Comparison of ENCODE assay signal across 29 mouse cellular contexts in genomic region chr2:167714298-167714697, GRCm38 (mm10). TPM values are rescaled to one million over a fixed set of nuclear protein-coding genes. Genes with fewer than 3 reads are reported as not detected.
A peak's percentile ranks its signal among the peaks of the same experiment; 100 is the strongest.
DNase-seq lines count a peak whose midpoint lies in the region; ATAC-seq and TF ChIP-seq lines count a peak whose summit lies in the region.
"Had no signal": no experiment of that assay in that cellular context is flagged by ENCODE, and none has a peak within 500 bp of the region (broad histone marks: within the 10 kb centered on the region; RNA-seq: fewer than 3 reads in every experiment).

No protein-coding gene starts in this region.

- peak; percentile 46 to 49 for DNase-seq in heart, adult 18-20 months
- DNase-seq in kidney, adult 2 months = peak; percentile 40
- no peak for DNase-seq in kidney, adult 8-10 months
- DNase-seq in lung, postnatal 36 days = peak; percentile 33
- no peak for DNase-seq in lung, adult 2 months
- DNase-seq in layer of hippocampus, adult 9-10 months (ENCODE audit: low spot score) = no peak
- DNase-seq: cerebellum, adult 11 months; cerebellum, adult 9-10 months; cerebellum, postnatal 36 days; gastrocnemius, postnatal 25 days; kidney, adult 9 months; kidney, postnatal 25 days; liver, embryonic 13.5 days; lung, postnatal 14 days; spleen, adult 18-20 months; thymus, postnatal 14 days had no signal

- H3K27ac ChIP-seq in heart, embryonic 12.5 days (ENCODE audit: poor library complexity, severe bottlenecking) = no peak overlapping the region
- H3K27ac ChIP-seq in kidney, adult 2 months (ENCODE audit: insufficient read depth, low read depth, low read length) = no peak overlapping the region
- H3K27ac ChIP-seq: hindbrain, embryonic 14.5 days; left cerebral cortex, adult 2 months; limb, embryonic 13.5 days; liver, embryonic 13.5 days; midbrain, embryonic 12.5 days; neural tube, embryonic 12.5 days had no signal

- peaks cover 5% of the 10 kb centered on the region for H3K4me1 ChIP-seq in heart, embryonic 12.5 days (replicated peaks)
- peaks cover 13% of the 10 kb centered on the region for H3K4me1 ChIP-seq in kidney, adult 2 months (ENCODE audit: control insufficient read depth, insufficient read depth, low read length)
- peaks cover 5% of the 10 kb centered on the region for H3K4me1 ChIP-seq in lung, adult 2 months (ENCODE audit: control insufficient read depth, insufficient read depth, low read length)
- H3K4me1 ChIP-seq: limb, embryonic 13.5 days; midbrain, embryonic 12.5 days; neural tube, embryonic 12.5 days had no signal

- WGBS in heart, embryonic 12.5 days = 83% methylated on average over 6 of the region's 6 CpGs
- 80% methylated on average over 6 of the region's 6 CpGs for WGBS in kidney, adult 2 months
- WGBS in lung, adult 2 months = 67% methylated on average over 6 of the region's 6 CpGs

- H3K9ac ChIP-seq in heart, embryonic 12.5 days = no peak overlapping the region
- H3K9ac ChIP-seq: hindbrain, embryonic 14.5 days; limb, embryonic 13.5 days; liver, embryonic 13.5 days; midbrain, embryonic 12.5 days; neural tube, embryonic 12.5 days had no signal

- no peaks in the 10 kb centered on the region for H3K27me3 ChIP-seq in heart, embryonic 12.5 days (replicated peaks)
- no peaks in the 10 kb centered on the region for H3K27me3 ChIP-seq in kidney, adult 2 months (replicated peaks; ENCODE audit: control insufficient read depth, insufficient read depth, low read length)
- H3K27me3 ChIP-seq: limb, embryonic 13.5 days; liver, embryonic 13.5 days; midbrain, embryonic 12.5 days; neural tube, embryonic 12.5 days had no signal

- no peak for TF ChIP-seq CTCF in kidney, adult 2 months (conservative IDR thresholded peaks at IDR 0.05; ENCODE audit: insufficient read depth, insufficient read length, low read depth, low read length)
- TF ChIP-seq CTCF in lung, adult 2 months (IDR thresholded peaks at IDR 0.05; ENCODE audit: insufficient read depth, low read length) = no peak

- H3K36me3 ChIP-seq in heart, embryonic 12.5 days = no peaks in the 10 kb centered on the region
- H3K36me3 ChIP-seq in kidney, adult 2 months (ENCODE audit: control insufficient read depth, insufficient read depth, low read length) = no peaks in the 10 kb centered on the region
- H3K36me3 ChIP-seq: limb, embryonic 13.5 days; liver, embryonic 13.5 days; midbrain, embryonic 12.5 days; neural tube, embryonic 12.5 days had no signal

- ATAC-seq in heart, embryonic 12.5 days (ENCODE audit: insufficient number of reproducible peaks, low FRiP score) = no peak
- ATAC-seq: CD4-positive, CD25-positive, alpha-beta regulatory T cell, adult 4 months; forebrain, embryonic 14.5 days had no signal

- no peaks in the 10 kb centered on the region for H3K9me3 ChIP-seq in heart, embryonic 12.5 days (replicated peaks)
- H3K9me3 ChIP-seq: limb, embryonic 13.5 days; liver, embryonic 13.5 days; neural tube, embryonic 12.5 days had no signal

- no peak overlapping the region for H3K4me2 ChIP-seq in heart, embryonic 12.5 days
- H3K4me2 ChIP-seq: hindbrain, embryonic 14.5 days; limb, embryonic 13.5 days; liver, embryonic 13.5 days; midbrain, embryonic 12.5 days; neural tube, embryonic 12.5 days had no signal

- no peak overlapping the region for H3K4me3 ChIP-seq in heart, embryonic 12.5 days
- no peak overlapping the region for H3K4me3 ChIP-seq in kidney, adult 2 months (ENCODE audit: insufficient read depth, low read depth, low read length)
- no peak overlapping the region for H3K4me3 ChIP-seq in lung, adult 2 months (replicated peaks; ENCODE audit: extremely low read depth, low read depth, low read length)
- H3K4me3 ChIP-seq: left cerebral cortex, adult 2 months; limb, embryonic 13.5 days; liver, embryonic 13.5 days; megakaryocyte, embryonic 14.5 days; midbrain, embryonic 12.5 days; myocyte; neural tube, embryonic 12.5 days had no signal

- TF ChIP-seq POLR2A in kidney, adult 2 months (IDR thresholded peaks at IDR 0.05; ENCODE audit: low read depth, low read length) = no peak
- TF ChIP-seq POLR2A in lung, adult 2 months (IDR thresholded peaks at IDR 0.05; ENCODE audit: borderline replicate concordance, extremely low read depth, low read depth, low read length) = no peak

RNA-seq across cellular contexts. Expression of gene Tmem189, which starts 24.7 kb away (rescaled TPM):
- total RNA-seq in heart, adult 18-20 months (2021) = 10 to 100 TPM; 22.0 to 23.0 TPM
- polyA plus RNA-seq in heart, embryonic 12.5 days (2016; fragmentation: Nextera tagmentation; extraction: Ambion mirVana) = 46.6 and 48.3 TPM in 2 replicates
- 288 and 414 TPM in 2 replicates for polyA plus RNA-seq in kidney, adult 2 months (2012; rRNA removed)
- 113 and 138 TPM in 2 replicates for polyA plus RNA-seq in lung, adult 2 months (2012; rRNA removed)

RNA-seq across cellular contexts. Expression of gene Cebpb, which starts 25.6 kb away (rescaled TPM):
- 100 to 1,000 TPM; 127 to 160 TPM for total RNA-seq in heart, adult 18-20 months (2021)
- 14.2 and 16.8 TPM in 2 replicates for polyA plus RNA-seq in heart, embryonic 12.5 days (2016; fragmentation: Nextera tagmentation; extraction: Ambion mirVana)
- polyA plus RNA-seq in kidney, adult 2 months (2012; rRNA removed) = 45.3 and 70.3 TPM in 2 replicates
- polyA plus RNA-seq in lung, adult 2 months (2012; rRNA removed) = 295 and 767 TPM in 2 replicates

RNA-seq across cellular contexts. Expression of gene Gm20431, which starts 53.0 kb away (rescaled TPM):
- 10 to 100 TPM in 1 of 2 experiments, 1 to 10 TPM in 1; 9.3 to 17.0 TPM for total RNA-seq in heart, adult 18-20 months (2021)
- 10.4 and 11.5 TPM in 2 replicates for polyA plus RNA-seq in heart, embryonic 12.5 days (2016; fragmentation: Nextera tagmentation; extraction: Ambion mirVana)
- polyA plus RNA-seq in kidney, adult 2 months (2012; rRNA removed) = 30.7 and 31.8 TPM in 2 replicates
- 11.3 and 11.6 TPM in 2 replicates for polyA plus RNA-seq in lung, adult 2 months (2012; rRNA removed)
- total RNA-seq: hematopoietic stem cell, adult 5-6 weeks; midbrain, postnatal 0 days had no signal
- polyA plus RNA-seq: CD4-positive, CD25-positive, alpha-beta regulatory T cell, adult 4 months; liver, embryonic 13.5 days; urinary bladder, adult 2 months had no signal

Comparison
In these comparisons a context has a peak if more than half of its experiments do, and no peak if none do; other contexts are left out.
1. DNase-seq: peak in heart, adult 18-20 months (2 of 2), kidney, adult 2 months (single experiment) and lung, postnatal 36 days (single experiment); none in kidney, adult 8-10 months (0 of 2), lung, adult 2 months (single experiment) and layer of hippocampus, adult 9-10 months (single experiment).